Mouse (Mus musculus) adrenal gland, postnatal 4 days (tissue): ENCODE results near the gene Ttyh1. TPM values are rescaled to one million over a fixed set of nuclear protein-coding genes. Genes with fewer than 3 reads are reported as not detected.

Source experiments
- DNase-seq, 2 experiments: peaks; one replicate each; pipeline ENCODE4 v3.0.0; 2021 to 2022; ENCODE audit warnings: low spot score in 2 of 2, mixed read lengths in 2 of 2
- long read RNA-seq, 2 experiments: library from polyadenylated mRNA; stranded (forward); transcript quantifications; one replicate each; pipeline ENCODE4 v2.0.0; 2021
- total RNA-seq, 2 experiments: library from RNA; stranded (reverse); gene quantifications; 2 replicates each; pipeline ENCODE4 v1.2.3; 2021

Gene Ttyh1
- 10 to 100 TPM; 13.7 to 19.0 TPM for total RNA-seq
- long read RNA-seq, experiment 1, full-length matches to known transcripts: 5 of 12 reads
- long read RNA-seq, experiment 1, partial matches to known transcripts: 3 of 12 reads
- long read RNA-seq, experiment 1, other reads (novel, unspliced or antisense): 4 of 12 reads
- long read RNA-seq, experiment 2, full-length matches to known transcripts: 14 of 21 reads
- long read RNA-seq, experiment 2, partial matches to known transcripts: 2 of 21 reads
- long read RNA-seq, experiment 2, other reads (novel, unspliced or antisense): 5 of 21 reads

- no peak for DNase-seq
Measured at GRCm38 (mm10) chr7:4119344-4119902, at the start of gene Ttyh1. Gene Ttyh1, plus strand, starts transcription at chr7:4119408.

DNA sequence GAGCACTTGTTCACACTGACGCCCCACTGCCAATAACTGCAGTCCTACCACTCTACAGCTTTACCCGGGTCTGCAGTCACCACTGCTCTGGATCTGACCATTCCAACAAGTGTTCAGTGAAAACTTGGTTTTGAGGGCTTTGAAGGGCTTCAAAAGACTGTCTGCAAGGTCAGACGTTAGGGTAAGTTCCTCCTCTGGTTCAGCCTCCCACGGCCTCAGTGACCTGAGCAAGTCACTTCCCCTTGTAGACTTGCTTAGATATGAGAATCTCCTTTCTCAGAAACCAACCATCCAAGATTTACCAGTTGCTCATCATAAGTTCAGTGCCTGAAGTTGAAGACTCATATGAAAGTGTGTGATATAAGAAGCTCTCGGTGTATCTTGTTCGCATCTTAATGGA lies 48.1 kb upstream of the Ttyh1 start:
- DNase-seq: no peak

GRCm38 (mm10) chr7:4073144-4073543 lies 46.1 kb upstream of the Ttyh1 start:
- no peak for DNase-seq

DNA sequence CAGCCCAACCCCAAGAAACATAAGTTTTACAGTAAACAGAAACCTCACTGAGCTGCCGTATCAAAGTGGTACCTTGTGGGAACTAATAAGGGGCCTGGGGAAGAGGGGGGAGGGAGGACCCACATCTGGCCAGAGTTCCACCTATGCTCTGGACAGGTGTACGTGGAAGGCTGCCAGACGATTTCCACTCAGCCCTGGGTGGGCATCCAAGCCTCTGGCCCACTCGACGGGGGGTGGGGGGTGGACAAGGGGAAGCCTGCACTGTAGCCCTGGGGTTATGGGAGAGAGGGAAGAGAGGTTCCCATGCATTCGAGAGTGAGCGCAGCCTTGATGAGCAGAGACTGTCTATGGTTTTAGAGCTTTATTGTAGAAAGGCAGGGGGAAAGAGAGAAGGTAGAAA lies 39.7 kb upstream of the Ttyh1 start:
- DNase-seq: no peak

DNA sequence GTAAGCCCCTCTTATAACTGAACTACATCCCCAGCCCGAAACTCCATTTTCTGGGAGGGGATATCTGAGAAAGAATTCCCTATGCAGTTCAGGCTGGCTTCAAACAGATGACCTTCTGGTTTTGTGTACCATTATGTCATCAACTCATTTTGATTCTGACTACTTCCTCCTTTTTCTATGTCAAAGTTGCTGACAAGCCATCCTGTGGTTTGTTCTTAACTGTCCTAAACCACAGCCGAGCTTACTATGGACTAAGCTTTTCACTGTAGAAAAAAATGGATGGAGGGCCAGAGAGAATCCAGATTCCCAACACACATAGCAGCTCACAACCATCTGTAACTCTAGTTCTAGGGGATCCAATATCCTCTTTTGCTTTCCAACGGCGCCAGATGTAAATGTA lies 38.7 kb upstream of the Ttyh1 start:
- no peak for DNase-seq

DNA sequence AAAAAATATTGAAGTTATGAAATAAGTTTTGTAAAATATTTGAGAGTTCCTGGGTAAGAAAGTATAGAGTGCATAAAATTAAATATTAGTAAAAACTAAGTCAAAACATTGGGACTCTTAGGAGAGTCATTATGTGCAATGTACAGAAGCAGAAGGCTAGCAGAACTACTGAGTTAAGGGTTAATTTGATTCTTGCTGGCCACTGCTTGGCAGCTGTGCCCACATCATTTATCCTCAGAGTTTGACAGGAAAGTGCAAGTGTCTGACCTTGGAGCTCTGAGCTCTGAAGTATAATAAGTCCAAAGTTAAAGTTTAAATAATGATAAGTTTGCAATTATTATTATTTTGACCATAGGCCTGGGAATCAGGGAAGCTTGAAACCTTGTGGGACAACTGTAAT lies 37.5 kb upstream of the Ttyh1 start:
- DNase-seq: no peak

DNA sequence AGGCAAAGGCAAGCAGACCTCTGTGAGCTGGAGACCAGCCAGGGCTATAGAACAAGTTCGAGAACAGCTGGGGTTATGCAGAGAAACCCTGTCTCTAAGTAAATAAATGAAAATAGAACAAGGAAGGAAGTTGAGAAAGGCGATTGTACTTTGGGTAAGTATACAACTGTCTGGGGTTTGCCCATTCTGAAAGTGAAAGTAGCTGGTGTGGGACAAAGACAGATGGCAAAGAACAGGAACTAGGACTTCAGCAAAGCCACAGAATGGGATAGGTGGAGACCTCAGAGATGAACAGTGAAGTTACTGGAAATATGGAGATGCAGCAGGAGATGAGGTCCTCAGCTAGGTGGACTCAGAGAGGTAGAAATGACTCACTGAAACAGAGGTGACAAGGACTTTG lies 36.4 kb upstream of the Ttyh1 start:
- no peak for DNase-seq

- DNase-seq: no peak
Measured at GRCm38 (mm10) chr7:4084161-4084560, 35.0 kb upstream of the Ttyh1 start.

DNA sequence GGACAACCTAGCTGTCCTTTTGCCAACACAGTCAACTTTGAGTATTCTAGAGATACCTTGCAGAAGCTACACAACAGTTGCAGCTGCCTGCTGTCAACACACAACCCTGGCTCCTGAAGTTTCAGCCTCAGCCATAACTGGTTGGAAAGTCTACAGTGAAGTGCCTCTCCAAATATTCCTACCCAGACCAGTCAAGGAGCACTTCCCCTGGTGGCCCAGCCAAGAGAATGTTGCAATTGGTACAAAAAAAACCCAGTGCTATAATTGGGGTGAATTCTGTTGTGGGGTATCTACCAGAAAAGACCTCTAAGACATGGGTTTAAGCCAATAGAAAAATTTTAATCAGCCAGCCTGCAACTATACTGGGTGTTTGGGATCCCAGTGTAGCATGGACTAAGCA lies 33.6 kb upstream of the Ttyh1 start:
- DNase-seq: no peak

DNA sequence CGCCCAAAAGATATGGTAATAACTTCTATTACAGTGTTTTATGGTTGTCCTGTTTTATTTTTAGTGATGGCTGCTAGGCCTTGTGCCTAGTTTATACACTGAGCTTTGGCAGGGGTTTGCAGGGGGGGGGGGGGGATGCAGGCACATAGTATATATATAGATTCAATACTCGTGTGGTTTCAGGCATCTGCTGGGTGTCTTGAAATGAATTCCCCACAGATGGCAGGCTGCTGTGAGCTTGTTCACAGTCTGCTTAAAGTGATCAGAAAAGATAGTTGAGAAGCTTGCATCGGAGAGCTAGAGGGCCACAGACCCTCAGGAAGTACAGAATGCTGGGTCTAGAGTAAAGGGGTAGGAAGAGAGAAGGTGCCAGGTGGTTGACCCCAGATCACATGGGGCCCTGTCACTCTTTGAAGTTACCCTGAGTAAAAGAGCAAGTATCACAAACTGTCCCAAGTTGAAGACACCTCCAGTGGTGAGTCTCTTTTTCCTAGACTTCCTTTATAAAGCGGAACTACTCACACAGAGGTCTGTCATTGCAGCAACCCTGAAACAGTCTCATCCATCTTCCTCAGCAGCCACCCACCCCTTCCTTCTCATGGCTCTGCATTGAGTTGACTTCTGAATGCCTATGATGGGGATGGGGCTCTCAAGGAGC lies 31.8 kb upstream of the Ttyh1 start:
- DNase-seq: no peak

GRCm38 (mm10) chr7:4087896-4088480 lies 31.2 kb upstream of the Ttyh1 start:
- DNase-seq: no peak

DNA sequence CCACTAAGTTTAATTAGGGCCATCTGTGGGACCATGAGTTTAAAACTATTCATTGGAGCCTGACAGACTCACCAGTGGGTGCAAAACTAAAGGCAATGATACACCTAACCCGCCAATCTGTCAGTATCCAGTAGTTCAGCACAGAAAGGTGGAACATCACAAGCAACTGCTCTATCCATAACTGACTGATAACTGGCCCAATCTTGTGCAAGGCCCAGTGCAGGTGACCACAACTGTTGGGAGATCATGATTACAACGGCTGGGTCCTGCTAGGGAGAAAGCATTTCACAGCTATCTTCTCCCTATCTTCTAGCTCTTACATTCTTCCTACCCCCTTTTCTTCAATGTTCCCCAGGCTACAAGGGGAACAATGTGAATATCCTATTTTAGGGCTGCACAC lies 30.5 kb upstream of the Ttyh1 start:
- no peak for DNase-seq

DNA sequence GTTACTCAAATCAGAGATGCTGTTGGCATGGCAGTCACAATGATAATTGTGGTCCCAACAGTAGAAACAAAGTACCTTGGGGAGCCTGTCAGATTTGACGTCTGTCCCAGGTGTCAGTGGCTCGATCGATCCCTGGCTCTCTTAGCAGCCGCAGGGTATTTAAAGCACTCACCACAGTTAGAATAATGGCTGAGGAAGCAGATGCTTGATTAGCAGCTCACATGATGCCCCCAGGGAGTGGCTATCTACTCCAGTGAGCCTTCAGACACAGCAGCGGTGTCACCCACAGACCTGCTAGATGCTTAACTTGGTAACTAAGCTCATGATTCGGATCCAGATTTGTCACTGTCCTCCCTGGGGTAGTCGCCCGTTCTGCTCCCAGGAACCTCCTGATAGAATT lies 28.0 kb upstream of the Ttyh1 start:
- DNase-seq: no peak

DNA sequence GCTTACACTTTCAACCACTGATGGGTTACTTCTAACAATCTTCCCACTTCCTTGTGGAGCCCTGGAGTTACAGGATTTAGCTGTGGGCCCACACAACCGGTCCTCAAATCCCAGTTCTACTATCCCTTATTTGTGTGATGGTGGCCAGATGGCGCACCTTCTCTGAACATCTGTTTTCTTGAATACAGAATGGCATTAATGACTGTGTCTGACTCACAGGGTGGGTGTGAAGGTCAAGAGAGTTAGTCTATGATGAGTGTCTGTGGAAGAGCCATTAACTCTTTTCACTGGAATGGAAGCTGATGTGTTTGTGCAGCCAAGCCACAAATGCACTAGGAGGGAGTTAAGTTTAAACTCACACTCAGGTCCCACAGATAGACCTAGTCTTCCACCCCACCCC lies 20.9 kb upstream of the Ttyh1 start:
- no peak for DNase-seq

DNA sequence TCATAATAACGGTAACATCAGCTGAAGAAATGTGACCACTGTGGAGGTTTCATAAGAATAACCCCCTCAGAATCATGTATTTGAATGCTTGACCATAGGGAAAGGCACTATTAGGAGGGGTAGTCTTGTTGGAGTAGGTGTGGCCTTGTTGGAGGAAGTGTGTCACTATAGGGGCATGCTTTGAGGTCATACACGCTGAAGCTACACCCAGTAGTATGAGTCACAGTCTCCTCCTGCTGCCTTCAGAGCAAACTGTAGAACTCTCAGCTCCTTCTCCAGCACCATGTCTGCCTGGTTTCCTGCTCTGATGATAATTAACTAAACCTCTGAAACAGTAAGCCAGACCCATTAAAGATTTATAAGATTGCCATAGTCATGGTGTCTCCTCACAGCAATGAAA lies 20.4 kb upstream of the Ttyh1 start:
- DNase-seq: no peak

- DNase-seq: no peak
Measured at GRCm38 (mm10) chr7:4101144-4101543, 18.1 kb upstream of the Ttyh1 start.

- no peak for DNase-seq
Measured at GRCm38 (mm10) chr7:4103411-4103810, 15.8 kb upstream of the Ttyh1 start.

DNA sequence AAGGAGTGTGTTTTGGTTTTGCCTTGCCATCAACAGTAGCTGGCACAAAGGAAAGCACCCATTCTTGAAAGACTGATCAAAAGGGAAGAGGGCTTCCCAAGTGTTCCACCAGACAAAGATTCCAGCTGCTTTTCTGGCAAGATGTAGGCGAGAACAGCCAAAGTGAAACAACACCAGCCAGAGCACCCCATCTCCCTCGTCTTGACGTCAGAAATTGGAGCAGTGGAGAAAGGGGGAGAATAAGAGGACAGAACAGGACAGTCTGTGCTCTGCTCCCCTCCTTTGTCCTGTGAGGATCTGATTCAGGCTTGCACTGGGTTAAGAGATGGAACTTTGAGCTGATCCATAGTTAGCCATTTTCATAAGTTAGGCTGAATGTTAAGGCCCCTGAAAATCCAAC lies 7.4 kb upstream of the Ttyh1 start:
- DNase-seq: no peak

GRCm38 (mm10) chr7:4117050-4117814 lies 2.0 kb upstream of the Ttyh1 start:
- no peak for DNase-seq

DNA sequence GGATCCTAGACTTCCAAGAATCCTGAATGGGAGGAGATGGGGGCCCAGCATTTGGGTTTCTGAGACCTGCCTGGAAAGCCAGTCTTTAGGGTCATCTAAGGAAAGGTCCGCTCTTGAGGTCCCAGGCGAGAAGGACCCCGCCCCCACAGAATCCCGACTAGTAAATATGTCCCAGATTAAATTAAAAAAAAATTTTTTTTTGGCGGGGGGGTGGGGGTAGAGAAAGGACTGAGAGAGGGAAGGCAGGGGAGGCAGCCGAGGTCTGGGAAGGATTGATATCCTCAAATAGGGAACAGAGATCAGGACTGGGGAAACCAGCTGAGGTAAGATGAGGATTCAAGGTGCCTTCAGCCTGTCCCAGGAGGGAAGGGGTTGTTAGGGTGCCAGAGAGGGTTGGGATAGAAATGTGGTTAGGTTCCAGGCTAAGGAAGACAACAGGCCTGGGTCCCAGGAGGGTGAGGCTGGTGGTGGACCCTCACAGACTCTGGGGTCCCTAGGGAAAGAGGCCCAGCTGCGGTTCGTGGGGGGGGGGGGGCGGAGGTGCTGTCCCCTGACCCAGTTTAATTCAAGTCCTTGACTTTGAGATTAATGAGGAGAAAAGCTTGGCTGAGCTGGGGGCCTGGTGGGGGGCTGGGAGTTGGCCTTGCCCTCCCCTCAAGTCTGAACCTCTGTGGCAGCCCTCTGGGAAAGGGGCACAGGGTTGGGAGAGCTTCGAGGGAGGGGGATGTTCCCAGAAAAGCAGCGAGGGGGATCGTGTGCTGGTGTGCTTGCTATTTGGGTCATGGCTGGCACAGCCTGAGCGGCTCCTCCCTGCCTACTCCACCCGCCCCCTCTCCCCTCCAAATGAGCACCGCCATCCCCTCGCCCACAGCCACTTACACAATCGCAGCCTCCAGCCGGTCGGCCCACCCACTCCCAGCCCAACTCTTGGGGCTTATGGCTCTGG lies 1.0 kb downstream of the Ttyh1 start:
- DNase-seq: no peak
